Mouse (Mus musculus) heart, adult 2 months (tissue): ENCODE results near the gene Oas1g.

ENCODE experiments used
- CTCF ChIP-seq: fragments of 200-600 bp; IDR thresholded peaks from 2 replicates; pipeline ENCODE4 v1.8.1; 2022; ENCODE audit warnings: antibody characterized with exemption, mild to moderate bottlenecking, moderate library complexity
- EP300 ChIP-seq: fragments of 200-500 bp; IDR thresholded peaks from 2 replicates; pipeline ENCODE4 v1.6.1; 2011; ENCODE audit warnings: low read depth, low read length, control low read depth; ENCODE audit not compliant: insufficient read depth
- POLR2A ChIP-seq: fragments of 200-500 bp; IDR thresholded peaks from 2 replicates; pipeline ENCODE4 v1.6.1; 2011; ENCODE audit warnings: mild to moderate bottlenecking, low read depth, low read length, control low read depth; ENCODE audit not compliant: insufficient read depth

DNA sequence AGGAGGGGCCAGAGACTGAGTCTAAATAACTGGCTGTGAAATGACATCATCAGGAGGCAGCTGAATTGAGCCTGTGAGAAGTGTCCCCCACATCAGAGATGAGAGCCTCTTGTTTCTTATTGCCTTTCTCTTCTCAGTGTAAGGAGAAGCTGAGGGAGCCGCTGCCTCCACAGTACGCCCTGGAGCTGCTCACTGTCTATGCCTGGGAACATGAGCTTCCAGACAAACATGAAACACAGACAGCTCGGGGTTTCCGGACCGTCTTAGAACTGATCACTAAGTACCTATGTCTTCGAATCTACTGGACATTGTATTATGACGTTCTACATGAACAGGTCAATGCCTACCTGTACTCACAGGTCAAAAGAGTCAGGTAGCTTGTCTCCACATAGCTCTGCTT lies 16.6 kb downstream of the Oas1g start:
- TF ChIP-seq CTCF (no peak), POLR2A (no peak), EP300 (no peak)
